Mouse (Mus musculus) CD8-positive naive resting alpha-beta T cell, adult 2 months (primary cell): Measurements from ENCODE around the gene Mcpt9.
"Not testable (repeated sequence)": the region's sequence is repeated elsewhere in the genome, so short reads cannot be mapped to it uniquely, and the experiment has no call there.

Experiments
- DNase-seq, 2 experiments: peaks; one replicate each; pipeline ENCODE4 v3.0.0; 2022; ENCODE audit warnings: low read depth in 2 of 2, low spot score in 2 of 2

The Mcpt9 gene

DNA sequence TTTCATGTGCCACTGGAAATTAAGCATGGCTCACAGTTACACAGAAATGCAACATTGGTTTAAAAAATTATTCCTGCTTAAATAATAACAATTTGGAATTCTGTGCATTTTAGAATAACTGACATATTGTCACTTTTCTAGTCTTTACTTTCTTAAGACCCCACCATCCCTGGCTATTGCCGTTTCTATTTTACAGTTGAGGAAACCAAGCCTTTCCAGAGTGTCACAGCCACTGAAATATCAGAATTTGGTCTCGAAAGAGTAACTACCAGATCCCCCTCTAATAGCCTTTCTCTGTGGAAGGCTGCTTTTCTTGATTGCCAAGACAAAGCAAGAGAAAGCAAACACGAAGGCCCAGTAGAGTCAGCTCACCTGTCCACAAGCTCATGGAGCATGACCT, at the start of gene Mcpt9:
TSS of gene Mcpt9 (minus strand) at position 101 of the 400 bp plus-strand sequence.
- DNase-seq, result not testable (repeated sequence)

DNA sequence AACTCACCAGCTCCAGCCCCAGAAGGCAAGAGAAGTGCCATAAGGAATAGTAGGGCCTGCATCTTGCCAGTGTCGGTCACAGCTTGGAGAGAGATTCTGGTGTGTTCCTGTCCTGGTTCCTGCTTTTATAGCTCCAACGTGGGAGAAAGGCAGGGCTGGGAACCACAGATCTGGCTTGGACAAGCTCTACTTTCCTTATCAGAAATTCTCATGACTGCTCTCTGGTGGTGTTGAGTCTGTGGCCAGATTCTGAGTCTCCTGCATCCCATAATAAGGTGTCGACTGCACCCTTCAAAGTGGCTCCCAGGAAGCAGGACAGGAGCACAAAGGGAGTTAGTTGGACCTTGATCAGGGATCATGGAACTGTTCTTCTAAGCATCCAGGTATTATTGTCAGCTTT, 31.9 kb upstream of the Mcpt9 start, which contains the start of gene Mcpt4:
TSS of gene Mcpt4 (minus strand) at position 101 of the 400 bp plus-strand sequence.
- DNase-seq, result not testable (repeated sequence)

DNA sequence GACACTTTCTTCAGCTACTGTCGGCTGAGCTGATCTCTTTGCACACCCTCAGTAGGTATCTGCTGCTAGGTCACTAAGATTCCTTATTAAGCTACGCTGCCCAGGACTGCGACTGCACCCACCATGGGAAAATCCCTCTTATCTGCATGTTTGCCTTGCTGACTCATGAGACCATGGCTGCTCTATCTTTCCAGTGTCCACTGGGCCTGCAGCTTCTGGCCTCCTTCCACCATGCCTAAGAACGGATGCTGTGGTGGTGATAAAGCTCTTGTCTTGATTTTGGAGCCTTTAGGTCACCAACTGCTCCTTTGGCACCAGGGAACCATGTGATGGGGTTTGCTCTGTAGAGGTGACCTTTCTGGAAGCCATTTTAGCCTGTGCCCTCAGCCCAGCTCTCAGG, 27.4 kb upstream of the Mcpt9 start:
- no peak for DNase-seq

DNA sequence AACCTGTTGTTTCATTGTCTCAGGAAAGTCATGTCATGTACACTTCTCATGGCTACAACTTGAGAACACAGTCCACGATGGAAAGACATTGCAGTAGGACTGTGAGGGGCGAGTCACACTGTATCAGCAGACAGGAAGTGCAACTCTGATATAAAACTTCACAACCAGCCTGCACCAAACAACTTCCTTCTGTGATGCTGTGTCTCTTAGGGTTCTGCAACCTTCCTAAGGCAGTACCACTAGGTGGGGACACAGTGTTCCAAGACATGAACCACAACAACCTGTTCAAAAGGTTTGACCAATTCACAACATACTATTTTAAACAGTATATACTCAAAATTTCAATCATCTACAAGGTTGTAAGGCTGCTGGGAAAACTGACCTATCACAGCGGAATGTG, 25.1 kb upstream of the Mcpt9 start:
- no peak for DNase-seq

DNA sequence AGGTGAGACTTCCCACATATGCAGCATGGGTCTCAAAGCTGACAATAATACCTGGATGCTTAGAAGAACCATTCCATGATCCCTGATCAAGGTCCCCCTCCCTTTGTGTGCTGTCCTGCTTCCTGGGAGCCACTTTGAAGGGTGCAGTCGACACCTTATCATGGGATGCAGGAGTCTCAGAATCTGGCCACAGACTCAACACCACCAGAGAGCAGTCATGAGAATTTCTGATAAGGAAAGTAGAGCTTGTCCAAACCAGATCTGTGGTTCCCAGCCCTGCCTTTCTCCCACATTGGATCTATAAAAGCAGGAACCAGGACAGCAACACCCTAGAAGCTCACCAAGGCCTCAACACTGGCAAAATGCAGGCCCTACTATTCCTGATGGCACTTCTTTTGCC, 11.5 kb upstream of the Mcpt9 start, which contains the start of gene Mcpt2:
TSS of gene Mcpt2 (plus strand) at position 250 of the 400 bp plus-strand sequence.
- not testable (repeated sequence) for DNase-seq

DNA sequence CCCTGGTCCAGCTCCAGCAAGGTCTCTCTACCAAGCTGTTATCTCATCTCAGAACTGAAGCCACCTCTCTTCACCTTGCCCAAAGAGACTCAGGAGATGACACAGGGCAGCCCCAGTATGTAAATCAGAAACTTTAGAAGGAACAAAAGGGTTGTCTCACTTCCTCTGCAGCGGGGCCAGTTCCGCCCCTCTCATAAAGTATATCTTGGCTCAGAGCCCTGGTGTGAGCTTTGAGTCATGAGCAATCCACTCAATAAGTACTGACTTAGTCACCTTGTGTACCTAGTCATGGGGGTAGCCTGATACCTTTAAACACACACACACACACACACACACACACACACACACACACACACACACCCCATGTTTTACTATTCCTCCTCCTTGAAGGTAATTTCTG, 4.1 kb upstream of the Mcpt9 start:
- no peak for DNase-seq

DNA sequence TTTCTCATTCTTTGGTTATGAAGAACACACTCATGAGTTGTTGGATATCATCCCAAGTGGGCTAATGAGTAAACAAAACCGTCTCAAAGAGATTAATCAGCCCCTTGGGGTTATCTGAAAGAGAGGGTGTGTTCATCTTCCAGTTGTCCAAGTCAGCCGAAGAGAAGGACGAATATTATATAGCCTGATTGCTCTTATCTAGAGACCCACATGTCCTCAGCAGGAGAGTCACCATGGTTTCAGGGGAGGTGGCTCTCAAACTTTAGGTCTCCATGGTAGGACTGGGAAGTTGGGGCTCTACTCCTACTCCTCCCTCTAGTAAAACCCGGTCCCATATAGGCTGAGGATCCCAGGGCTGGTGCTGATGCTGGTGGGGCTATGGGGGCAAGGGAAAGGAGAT, 9.0 kb downstream of the Mcpt9 start:
- DNase-seq, result not testable (repeated sequence)

DNA sequence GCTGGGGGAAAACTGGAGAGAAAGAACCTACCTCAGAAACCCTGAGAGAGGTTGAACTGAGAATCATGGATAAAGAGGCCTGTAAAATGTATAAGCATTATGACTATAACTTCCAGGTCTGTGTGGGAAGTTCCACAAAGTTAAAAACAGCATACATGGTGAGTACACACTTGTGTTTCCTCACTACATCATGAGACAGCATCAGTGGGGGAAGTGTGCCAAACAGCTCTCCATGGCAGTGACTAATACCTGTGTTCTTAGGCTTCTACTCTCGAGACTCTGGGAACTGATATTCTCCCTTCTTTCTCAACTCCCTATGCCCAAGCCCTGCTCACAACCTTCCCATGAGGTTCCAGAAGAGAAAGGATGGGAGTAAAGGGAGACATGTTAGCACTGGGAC, 10.8 kb downstream of the Mcpt9 start:
- DNase-seq, result no peak

DNA sequence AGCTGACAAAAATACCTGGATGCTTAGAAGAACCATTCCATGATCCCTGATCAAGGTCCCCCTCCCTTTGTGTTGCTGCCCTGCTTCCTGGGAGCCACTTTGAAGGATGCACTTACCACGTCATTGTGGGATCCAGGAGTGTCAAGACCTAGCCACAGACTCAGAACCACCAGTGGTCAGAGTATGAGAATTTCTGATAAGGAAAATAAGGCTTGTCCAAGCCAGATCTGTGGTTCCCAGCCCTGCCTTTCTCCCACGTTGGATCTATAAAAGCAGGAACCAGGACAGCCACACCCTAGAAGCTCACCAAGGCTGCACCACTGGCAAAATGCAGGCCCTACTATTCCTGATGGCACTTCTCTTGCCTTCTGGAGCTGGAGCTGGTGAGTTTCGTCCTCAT, 12.6 kb downstream of the Mcpt9 start, which contains the start of gene Mcpt1:
TSS of gene Mcpt1 (plus strand) at position 301 of the 400 bp plus-strand sequence.
- DNase-seq, result not testable (repeated sequence)

DNA sequence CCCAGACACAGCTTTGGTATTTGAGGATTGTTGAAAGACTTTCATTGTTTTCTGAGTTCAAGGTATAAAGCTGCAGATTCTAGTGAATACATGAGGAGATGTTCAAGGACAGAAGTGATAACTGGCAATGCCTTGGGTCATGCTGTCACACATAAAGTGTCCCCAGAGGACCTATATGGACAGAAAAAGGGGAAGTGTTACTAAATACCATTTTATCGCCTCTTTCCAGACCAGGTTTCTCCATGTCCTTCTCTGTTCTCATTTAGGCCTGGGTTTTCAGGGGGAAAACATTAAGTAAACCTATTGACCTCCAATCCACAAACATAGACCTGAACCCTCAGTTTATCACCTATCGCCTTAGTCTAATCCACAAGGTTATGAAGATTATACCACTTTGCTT, 16.4 kb downstream of the Mcpt9 start:
- DNase-seq, result no peak

DNA sequence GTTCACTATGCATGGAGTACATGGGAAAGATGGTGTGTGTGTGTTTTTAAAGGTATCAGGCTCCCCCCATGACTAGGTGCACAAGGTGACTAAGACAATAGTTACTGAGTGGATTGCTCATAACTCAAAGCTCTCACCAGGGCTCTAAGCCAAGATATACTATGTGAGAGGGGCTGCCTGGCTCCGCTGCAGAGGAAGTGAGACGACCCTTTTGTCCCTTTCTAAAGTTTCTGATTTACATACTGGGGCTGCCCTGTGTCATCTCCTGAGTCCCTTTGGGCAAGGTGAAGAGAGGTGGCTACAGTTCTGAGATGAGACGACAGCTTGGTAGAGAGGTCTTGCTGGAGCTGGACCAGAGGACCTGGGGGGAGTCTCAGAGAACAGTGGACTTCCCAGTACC, 17.1 kb downstream of the Mcpt9 start:
- DNase-seq, result no peak

DNA sequence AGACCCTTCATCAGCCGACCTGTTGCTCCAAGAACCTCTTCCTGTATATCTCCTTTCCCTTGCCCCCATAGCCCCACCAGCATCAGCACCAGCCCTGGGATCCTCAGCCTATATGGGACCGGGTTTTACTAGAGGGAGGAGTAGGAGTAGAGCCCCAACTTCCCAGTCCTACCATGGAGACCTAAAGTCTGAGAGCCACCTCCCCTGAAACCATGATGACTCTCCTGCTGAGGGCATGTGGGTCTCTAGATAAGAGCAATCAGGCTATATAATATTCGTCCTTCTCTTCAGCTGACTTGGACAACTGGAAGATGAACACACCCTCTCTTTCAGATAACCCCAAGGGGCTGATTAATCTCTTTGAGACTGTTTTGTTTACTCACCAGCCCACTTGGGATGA, 42.8 kb downstream of the Mcpt9 start:
- DNase-seq, result not testable (repeated sequence)
